Mouse (Mus musculus) CD4-positive, CD25-positive, alpha-beta regulatory T cell, adult 4 months (primary cell): ENCODE results near the gene Gpr179. TPM values are rescaled to one million over a fixed set of nuclear protein-coding genes. Genes with fewer than 3 reads are reported as not detected.

Source experiments
- ATAC-seq: one replicate; pipeline ENCODE4 v1.8.0; 2017
- polyA plus RNA-seq, 2 experiments: library from polyadenylated mRNA; unstranded; fragments of 100-300 nt; shearing (Covaris generic); gene quantifications; one replicate each; pipeline ENCODE4 v1.2.1; 2017

Gpr179 gene
- polyA plus RNA-seq, 2 experiments from 2014 or later: 0.16 to 0.30 TPM

- no peak for ATAC-seq
These were observed 65.8 kb downstream of the Gpr179 start for GRCm38 (mm10) chr11:97285852-97286775.

GRCm38 (mm10) chr11:97284854-97285253 lies 67.0 kb downstream of the Gpr179 start:
- ATAC-seq: no peak

- ATAC-seq: no peak
These were observed 69.7 kb downstream of the Gpr179 start for GRCm38 (mm10) chr11:97282179-97282578.

Other genes starting within 250 kb of the Gpr179 start
- 1 to 10 TPM; 2.2 TPM for gene Tbx21, start 236.7 kb downstream of the Gpr179 start, polyA plus RNA-seq
- gene Tbkbp1, start 200.6 kb downstream of the Gpr179 start, polyA plus RNA-seq: under 1 TPM in 1 of 2 experiments, not detected in 1; 0.09 TPM
- 10 to 100 TPM; 23.5 to 33.4 TPM for gene Kpnb1, start 164.2 kb downstream of the Gpr179 start, polyA plus RNA-seq
- 10 to 100 TPM; 34.4 to 41.1 TPM for gene Npepps, start 71.4 kb downstream of the Gpr179 start, polyA plus RNA-seq
- gene Mrpl45, start 36.4 kb downstream of the Gpr179 start, polyA plus RNA-seq: 10 to 100 TPM; 38.8 to 42.3 TPM
- 1 to 10 TPM; 7.6 to 8.4 TPM for gene Socs7, start 10.5 kb upstream of the Gpr179 start, polyA plus RNA-seq
- not detected for gene Arhgap23, start 63.5 kb upstream of the Gpr179 start, polyA plus RNA-seq
- not detected for gene 4933428G20Rik, start 148.3 kb upstream of the Gpr179 start, polyA plus RNA-seq
- gene Srcin1, start 224.1 kb upstream of the Gpr179 start, polyA plus RNA-seq: not detected